Mouse (Mus musculus) ES-E14 (cell line): ENCODE results near the gene Ift172. TPM values are rescaled to one million over a fixed set of nuclear protein-coding genes. Genes with fewer than 3 reads are reported as not detected.
"Not testable (repeated sequence)": the region's sequence is repeated elsewhere in the genome, so short reads cannot be mapped to it uniquely, and the experiment has no call there.

Experiments used
- DNase-seq: peaks from one replicate; pipeline ENCODE4 v3.0.0-alpha.2; 2013; ENCODE audit warnings: low read depth, low spot score
- H3K27ac ChIP-seq: 2 replicates; pipeline ENCODE4 v1.5.1; 2012; ENCODE audit warnings: low read depth, mild to moderate bottlenecking, low read length, moderate library complexity, mixed read lengths; ENCODE audit not compliant: poor library complexity, insufficient read depth, severe bottlenecking
- H3K36me3 ChIP-seq: 2 replicates; pipeline ENCODE4 v1.6.1; 2012; ENCODE audit warnings: mild to moderate bottlenecking, low read length, moderate library complexity, mixed read lengths; ENCODE audit not compliant: control insufficient read depth, poor library complexity, insufficient read depth, severe bottlenecking
- H3K4me1 ChIP-seq, 2 experiments: fragments of 150-350 bp in 1 of 2; sonication (generic) in 1 of 2; 2 replicates each; pipeline ENCODE4 v1.6.1; 2012; ENCODE audit warnings: low read length in 2 of 2, mild to moderate bottlenecking in 1 of 2, mixed read lengths in 1 of 2; ENCODE audit not compliant: control insufficient read depth in 2 of 2, insufficient read depth in 2 of 2, poor library complexity in 1 of 2
- H3K4me3 ChIP-seq, 2 experiments: fragments of 150-350 bp in 1 of 2; sonication (generic) in 1 of 2; 2 replicates each; pipeline ENCODE4 v1.5.1; 2012; ENCODE audit warnings: low read length in 2 of 2, low read depth in 1 of 2, mild to moderate bottlenecking in 1 of 2, mixed read lengths in 1 of 2; ENCODE audit not compliant: insufficient read depth in 1 of 2, poor library complexity in 1 of 2, severe bottlenecking in 1 of 2
- H3K9ac ChIP-seq: 2 replicates; pipeline ENCODE4 v1.6.1; 2012; ENCODE audit warnings: low read depth, mild to moderate bottlenecking, low read length, mixed read lengths; ENCODE audit not compliant: poor library complexity, insufficient read depth, severe bottlenecking
- H3K9me3 ChIP-seq: fragments of 150-350 bp; sonication (generic); 2 replicates; pipeline ENCODE4 v1.6.1; 2012; ENCODE audit warnings: low read depth, mild to moderate bottlenecking, low read length; ENCODE audit not compliant: control insufficient read depth, insufficient read depth
- CHD2 ChIP-seq: IDR thresholded peaks from 2 replicates; pipeline ENCODE4 v1.6.1; 2014; ENCODE audit warnings: mild to moderate bottlenecking, low read depth, low read length, inconsistent platforms
- HCFC1 ChIP-seq: IDR thresholded peaks from 2 replicates; pipeline ENCODE4 v1.6.1; 2012; ENCODE audit warnings: low read length, inconsistent platforms, borderline replicate concordance; ENCODE audit not compliant: insufficient read depth
- MAFK ChIP-seq: IDR thresholded peaks from 2 replicates; pipeline ENCODE4 v1.6.1; 2014; ENCODE audit warnings: mild to moderate bottlenecking, low read depth, low read length, inconsistent platforms; ENCODE audit not compliant: insufficient read depth
- ZC3H11A ChIP-seq: IDR thresholded peaks from 2 replicates; pipeline ENCODE4 v1.6.1; 2012; ENCODE audit warnings: low read depth, mild to moderate bottlenecking, inconsistent platforms, low read length, borderline replicate concordance
- ZNF384 ChIP-seq: IDR thresholded peaks from 2 replicates; pipeline ENCODE4 v1.6.1; 2012; ENCODE audit warnings: low read depth, low read length, inconsistent platforms
- in situ Hi-C, 2 experiments: fragments of 600-800 bp; cut with MboI; formaldehyde crosslinking; loops; one replicate each; pipeline ENCODE4 v1.15.1; 2025; ENCODE audit warnings: low sequenced_read_pairs in 2 of 2, inconsistent platforms in 1 of 2; ENCODE audit not compliant: unreplicated experiment in 2 of 2
- total RNA-seq: library from RNA; depleted of rRNA; stranded (reverse); fragments of 300-350 nt; gene quantifications from 2 replicates; pipeline ENCODE4 v1.2.3, GENCODE M21; 2012; rRNA removed

Gene Ift172
- total RNA-seq, 1 experiment, result 26.9 TPM

DNA sequence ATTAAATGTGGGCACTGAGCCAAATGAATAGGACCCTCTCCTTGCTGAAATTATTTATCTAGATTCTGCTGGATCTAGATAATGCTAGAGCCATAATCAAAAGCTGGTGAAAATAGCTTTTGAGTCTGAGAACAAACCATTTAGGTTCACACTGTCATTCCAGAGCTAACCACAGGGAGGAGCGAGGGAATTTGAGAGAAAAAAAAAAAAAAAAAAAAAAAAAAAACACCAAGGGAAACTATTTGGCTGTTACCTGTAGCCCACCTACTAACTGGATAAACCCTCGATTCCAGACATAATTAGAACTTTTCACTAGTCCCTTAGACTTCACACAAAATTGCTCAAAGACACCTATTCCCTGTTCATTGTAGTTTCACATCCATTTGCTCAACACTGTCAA is 71.8 kb downstream of the Ift172 start:
- Histone ChIP-seq H3K4me1 (peaks cover 0 to 3% of the 10 kb centered on the region in 2 experiments; a peak in 1 of 4 replicates), H3K4me3 (peak overlapping the region; percentile 30 to 96; a peak in 3 of 4 replicates), H3K36me3 (no peaks in the 10 kb centered on the region), H3K9ac (no peak overlapping the region), H3K9me3 (no peaks in the 10 kb centered on the region), H3K27ac (no peak overlapping the region)
- in situ Hi-C loops, result no loop called here
- TF ChIP-seq MAFK (no peak), ZNF384 (peak; percentile 99)
- DNase-seq, result no peak

DNA sequence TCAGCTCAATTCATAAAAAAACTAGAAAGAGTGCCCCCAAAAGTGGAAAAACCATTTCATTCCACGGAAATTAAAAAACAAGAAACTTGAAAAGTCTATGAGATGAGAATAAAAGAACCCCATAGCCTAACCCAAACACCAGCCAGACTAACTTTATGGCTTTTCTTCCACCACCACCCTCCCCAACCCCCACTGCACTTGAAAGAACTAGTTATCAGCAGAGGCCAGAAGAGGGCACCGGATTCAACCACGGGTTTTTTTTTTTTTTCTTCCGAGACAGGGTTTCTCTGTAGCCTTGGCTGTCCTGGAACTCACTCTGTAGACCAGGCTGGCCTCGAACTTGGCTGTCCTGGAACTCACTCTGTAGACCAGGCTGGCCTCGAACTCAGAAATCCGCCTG is 72.6 kb downstream of the Ift172 start:
- Histone ChIP-seq H3K27ac (no peak overlapping the region), H3K36me3 (no peaks in the 10 kb centered on the region), H3K9ac (no peak overlapping the region), H3K9me3 (no peaks in the 10 kb centered on the region), H3K4me1 (peaks cover 0 to 3% of the 10 kb centered on the region in 2 experiments; a peak in 1 of 4 replicates), H3K4me3 (peak overlapping the region in 1 of 2 experiments; percentile 29; a peak in 1 of 4 replicates)
- no peak for DNase-seq
- TF ChIP-seq CHD2 (no peak), HCFC1 (no peak), ZNF384 (peak; percentile 66), ZC3H11A (no peak)
- in situ Hi-C loops, result no loop called here

DNA sequence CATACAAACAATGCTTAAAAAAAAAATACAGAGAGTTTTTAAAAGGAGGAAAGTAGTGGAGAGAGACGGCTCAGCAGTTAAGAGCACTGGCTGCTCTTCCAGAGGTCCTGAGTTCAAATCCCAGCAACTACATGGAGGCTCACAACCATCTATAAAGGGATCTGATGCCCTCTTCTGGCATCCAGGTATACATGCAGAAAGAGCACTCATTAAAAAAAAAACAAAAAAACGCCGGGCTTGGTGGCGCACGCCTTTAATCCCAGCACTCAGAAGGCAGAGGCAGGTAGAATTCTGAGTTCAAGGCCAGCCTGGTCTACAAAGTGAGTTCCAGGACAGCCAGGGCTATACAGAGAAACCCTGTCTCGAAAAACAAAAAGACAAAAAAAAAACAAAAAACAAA is 74.4 kb downstream of the Ift172 start:
- H3K4me1 ChIP-seq, in situ Hi-C loops, H3K4me3 ChIP-seq, H3K9ac ChIP-seq, H3K9me3 ChIP-seq, DNase-seq, H3K36me3 ChIP-seq, H3K27ac ChIP-seq: not testable (repeated sequence)
- peak; percentile 83 for TF ChIP-seq ZNF384

DNA sequence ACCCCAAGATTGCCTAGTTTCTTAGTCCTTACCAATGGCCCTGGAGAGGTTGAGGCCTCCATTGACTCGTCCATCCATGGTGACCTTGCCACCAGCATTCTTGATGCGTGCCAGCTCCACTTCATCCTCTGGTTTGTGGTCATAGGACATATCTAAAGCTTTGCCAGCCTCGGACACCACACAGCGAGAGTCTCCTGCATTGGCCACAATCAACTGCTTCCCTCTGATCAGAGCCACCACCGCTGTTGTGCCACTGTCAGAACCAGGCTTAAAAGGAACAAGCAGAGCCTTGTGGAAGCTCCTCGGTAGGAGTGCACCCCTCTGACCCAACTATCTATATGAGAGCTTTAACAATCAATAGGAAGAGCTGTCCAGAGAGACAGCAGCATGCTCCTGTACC is 86.5 kb downstream of the Ift172 start:
- in situ Hi-C loops, result no loop called here
- Histone ChIP-seq H3K4me1 (peaks cover 3% of the 10 kb centered on the region in 2 experiments; a peak in 1 of 4 replicates), H3K9me3 (no peaks in the 10 kb centered on the region), H3K36me3 (peaks cover 36% of the 10 kb centered on the region), H3K27ac (no peak overlapping the region), H3K9ac (no peak overlapping the region), H3K4me3 (no peak overlapping the region)
- no peak for DNase-seq
- no peak for TF ChIP-seq MAFK
- TF ChIP-seq CHD2, result no peak
- no peak for TF ChIP-seq HCFC1
- no peak for TF ChIP-seq ZC3H11A
- TF ChIP-seq ZNF384, result no peak

DNA sequence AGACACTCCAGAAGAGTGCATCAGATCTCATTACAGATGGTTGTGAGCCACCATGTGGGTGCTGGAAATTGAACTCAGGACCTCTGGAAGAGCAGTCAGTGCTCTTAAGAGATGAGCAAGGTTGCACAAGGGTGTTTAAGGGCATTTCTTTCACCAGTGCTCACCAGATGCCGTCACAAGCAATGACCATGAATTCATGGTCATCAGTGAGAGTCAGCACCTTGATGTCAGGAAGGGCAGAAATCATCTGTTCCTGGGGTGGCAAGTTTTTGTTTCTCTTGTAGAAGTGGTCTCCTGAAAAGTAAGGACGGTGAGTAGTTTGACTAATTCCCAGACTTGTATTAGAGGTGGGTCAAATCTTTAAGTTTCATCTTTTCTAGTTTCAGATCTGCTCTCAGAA is 87.0 kb downstream of the Ift172 start:
- no peak overlapping the region for H3K9ac ChIP-seq
- in situ Hi-C loops, result no loop called here
- H3K4me3 ChIP-seq, result no peak overlapping the region
- H3K9me3 ChIP-seq, result no peaks in the 10 kb centered on the region
- peaks cover 3 to 5% of the 10 kb centered on the region in 2 experiments; a peak in 1 of 4 replicates for H3K4me1 ChIP-seq
- TF ChIP-seq ZNF384, result no peak
- no peak for TF ChIP-seq ZC3H11A
- no peak for TF ChIP-seq HCFC1
- no peak for TF ChIP-seq MAFK
- TF ChIP-seq CHD2, result no peak
- no peak overlapping the region for H3K27ac ChIP-seq
- DNase-seq, result no peak
- H3K36me3 ChIP-seq, result peaks cover 41% of the 10 kb centered on the region

Other genes starting within 250 kb of the Ift172 start
- gene Atraid, start 242.8 kb downstream of the Ift172 start, total RNA-seq, result 53.7 and 64.5 TPM in 2 replicates
- 44.1 and 51.3 TPM in 2 replicates for gene Slc5a6, start 242.2 kb downstream of the Ift172 start, total RNA-seq
- 154 and 258 TPM in 2 replicates for gene Cad, start 236.3 kb downstream of the Ift172 start, total RNA-seq
- 0.37 and 0.67 TPM in 2 replicates for gene Dnajc5g, start 184.8 kb downstream of the Ift172 start, total RNA-seq
- 1.5 and 2.5 TPM in 2 replicates for gene Slc30a3, start 182.9 kb downstream of the Ift172 start, total RNA-seq
- gene Trim54, start 174.4 kb downstream of the Ift172 start, total RNA-seq, result 1.3 and 2.3 TPM in 2 replicates
- not detected in 2 replicates for gene Ucn, start 152.3 kb downstream of the Ift172 start, total RNA-seq
- 43.1 and 45.7 TPM in 2 replicates for gene Mpv17, start 136.9 kb downstream of the Ift172 start, total RNA-seq
- gene Gm29609, start 111.2 kb downstream of the Ift172 start, total RNA-seq, result 3.1 and 6.3 TPM in 2 replicates
- 73.8 and 83.8 TPM in 2 replicates for gene Gtf3c2, start 111.0 kb downstream of the Ift172 start, total RNA-seq
- 72.0 and 76.5 TPM in 2 replicates for gene Snx17, start 97.9 kb downstream of the Ift172 start, total RNA-seq
- 74.5 and 76.8 TPM in 2 replicates for gene Eif2b4, start 97.7 kb downstream of the Ift172 start, total RNA-seq
- gene Zfp513, start 88.8 kb downstream of the Ift172 start, total RNA-seq, result 15.2 and 18.5 TPM in 2 replicates
- gene Ppm1g, start 70.4 kb downstream of the Ift172 start, total RNA-seq, result 285 and 294 TPM in 2 replicates
- gene Nrbp1, start 50.3 kb downstream of the Ift172 start, total RNA-seq, result 42.4 and 53.1 TPM in 2 replicates
- gene Gm9970, start 49.9 kb downstream of the Ift172 start, total RNA-seq, result not detected in 2 replicates
- 10.5 and 24.6 TPM in 2 replicates for gene Krtcap3, start 39.4 kb downstream of the Ift172 start, total RNA-seq
- gene Fndc4, start 5.0 kb upstream of the Ift172 start, total RNA-seq, result 14.2 and 23.2 TPM in 2 replicates
- 0.04 TPM in 1 of 2 replicates, not detected in the other for gene Gckr, start 6.3 kb upstream of the Ift172 start, total RNA-seq
- 29.5 and 32.3 TPM in 2 replicates for gene Zfp512, start 161.3 kb upstream of the Ift172 start, total RNA-seq
- gene 4930548H24Rik, start 194.6 kb upstream of the Ift172 start, total RNA-seq, result 2.4 TPM in 2 replicates
- 69.7 and 82.8 TPM in 2 replicates for gene Gpn1, start 203.6 kb upstream of the Ift172 start, total RNA-seq
- gene Slc4a1ap, start 235.9 kb upstream of the Ift172 start, total RNA-seq, result 26.5 and 30.2 TPM in 2 replicates
- 22.4 and 24.8 TPM in 2 replicates for gene Supt7l, start 236.7 kb upstream of the Ift172 start, total RNA-seq